In the genomic region with DNA sequence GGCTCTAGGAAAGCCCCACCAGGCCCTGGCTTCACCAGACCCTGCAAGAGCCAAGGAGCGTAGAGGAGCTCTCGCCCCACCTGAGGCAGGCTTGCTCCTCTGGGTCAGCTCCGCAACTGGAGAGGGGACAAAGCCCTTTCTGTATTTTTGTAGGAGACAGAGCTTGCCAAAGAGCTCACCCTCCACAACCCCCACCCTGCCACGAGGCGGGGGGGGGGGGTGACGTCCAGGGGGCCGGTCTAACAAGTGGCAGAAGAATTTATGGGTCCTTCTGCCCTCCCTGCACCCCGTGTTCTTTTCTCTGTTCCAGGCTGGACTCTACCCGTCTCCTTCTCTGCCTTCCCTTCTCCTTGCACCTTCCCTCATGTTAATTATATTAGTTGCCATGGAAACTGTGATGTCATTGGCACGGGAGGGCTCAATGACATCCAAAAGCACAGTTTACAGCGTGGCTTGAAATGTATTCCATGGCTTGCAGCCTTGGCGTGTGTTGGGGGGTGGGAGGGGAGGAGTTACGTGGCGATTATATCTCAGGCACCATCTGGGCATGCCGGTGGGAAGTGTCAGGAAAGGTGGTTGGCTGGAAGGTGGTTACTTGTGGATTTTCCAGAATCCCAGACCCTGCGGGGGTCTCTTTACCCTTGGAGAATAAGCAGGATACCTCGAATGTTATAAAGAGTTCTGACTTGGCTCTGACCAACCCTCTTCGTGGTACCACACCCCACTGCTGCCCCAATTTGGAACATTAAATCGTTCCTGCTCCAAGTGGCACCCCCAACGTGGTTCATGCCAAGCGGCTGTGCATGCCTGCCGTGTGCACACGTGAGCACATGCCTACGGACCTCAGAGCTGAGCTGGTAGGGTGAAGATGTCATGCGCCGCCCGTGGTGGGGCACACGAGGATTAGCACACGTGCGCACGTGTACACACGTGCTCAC, we compare ENCODE assay signal across 7 mouse cellular contexts.
DNase-seq lines count a peak whose midpoint lies in the region; ATAC-seq lines count a peak whose summit lies in the region.

No protein-coding gene starts in this region.

- peak overlapping the region; percentile 86 for H3K27ac ChIP-seq in limb, embryonic 10.5 days
- peak overlapping the region; percentile 87 for H3K27ac ChIP-seq in neural tube, embryonic 14.5 days (ENCODE audit: low read depth, low read length)

- H3K36me3 ChIP-seq in limb, embryonic 10.5 days, result no peaks in the 10 kb centered on the region
- H3K36me3 ChIP-seq in neural tube, embryonic 14.5 days (ENCODE audit: control insufficient read depth, insufficient read depth, low read length), result no peaks in the 10 kb centered on the region

- peak; percentile 90 for ATAC-seq in neural tube, embryonic 14.5 days (ENCODE audit: low read depth)

- H3K9me3 ChIP-seq in limb, embryonic 10.5 days (replicated peaks), result no peaks in the 10 kb centered on the region
- no peaks in the 10 kb centered on the region for H3K9me3 ChIP-seq in neural tube, embryonic 14.5 days (ENCODE audit: control insufficient read depth, low read length)

- peak overlapping the region; percentile 39; the same call in 1 of the 2 replicates for H3K9ac ChIP-seq in neural tube, embryonic 14.5 days (replicated peaks; ENCODE audit: low read depth, low read length)

- H3K27me3 ChIP-seq in limb, embryonic 10.5 days (ENCODE audit: low read depth, poor library complexity, severe bottlenecking), result peaks cover 4% of the 10 kb centered on the region; the same call in 1 of the 2 replicates
- no peaks in the 10 kb centered on the region for H3K27me3 ChIP-seq in neural tube, embryonic 14.5 days (ENCODE audit: control insufficient read depth, insufficient read depth, low read length)

- peak overlapping the region; percentile 46 for H3K4me2 ChIP-seq in neural tube, embryonic 14.5 days (ENCODE audit: low read depth, low read length)

- peak; percentile 68 for DNase-seq in ZHBTc4 (ENCODE audit: low read depth, low spot score)
- peak; percentile 86 to 90 for DNase-seq in cerebellum, postnatal 10 days
- DNase-seq in frontal cortex, adult 2 months (ENCODE audit: extremely low spot score in 1 of 2, low spot score in 1 of 2), result peak; percentile 74 to 89
- peak; percentile 35 for DNase-seq in kidney, adult 9 months
- peak; percentile 64 for DNase-seq in limb, embryonic 10.5 days (ENCODE audit: low spot score)
- no peak for DNase-seq in urinary bladder, postnatal 10 days (ENCODE audit: low spot score)

- peaks cover 43% of the 10 kb centered on the region for H3K4me1 ChIP-seq in limb, embryonic 10.5 days
- H3K4me1 ChIP-seq in neural tube, embryonic 14.5 days (ENCODE audit: control insufficient read depth, insufficient read depth, low read length), result peaks cover 13% of the 10 kb centered on the region

- 44% methylated on average over 32 of the region's 32 CpGs for whole genome bisulfite sequencing in limb, embryonic 10.5 days
- 43% methylated on average over 32 of the region's 32 CpGs for WGBS in neural tube, embryonic 14.5 days

- peak overlapping the region; percentile 43 for H3K4me3 ChIP-seq in limb, embryonic 10.5 days
- H3K4me3 ChIP-seq in neural tube, embryonic 14.5 days (ENCODE audit: low read depth, low read length), result peak overlapping the region; percentile 22
